Mouse (Mus musculus): ENCODE results near the gene Zfp541. TPM values are rescaled to one million over a fixed set of nuclear protein-coding genes. Genes with fewer than 3 reads are reported as not detected.
A peak's percentile ranks its signal among the peaks of the same experiment; 100 is the strongest.

The Zfp541 gene
- total and polyA plus RNA-seq, 3 experiments, result 0.01 TPM; not detected in 2

GRCm38 (mm10) chr7:16098021-16099017, 36.7 kb downstream of the Zfp541 start, which contains the start of gene Napa:
TSS of gene Napa (plus strand) at chr7:16098458.
- TF ChIP-seq RAD21 (IDR thresholded peaks at IDR 0.05; ENCODE audit: low read depth, low read length), result peak; percentile 48
- TF ChIP-seq ZC3H11A (IDR thresholded peaks at IDR 0.05; ENCODE audit: low read depth, low read length), result peak; percentile 42
- TF ChIP-seq NELFE (IDR thresholded peaks at IDR 0.05; ENCODE audit: low read depth, low read length), result peak; percentile 83
- TF ChIP-seq POLR2A (IDR thresholded peaks at IDR 0.05; ENCODE audit: control insufficient read depth in 1 of 2, insufficient read depth in 1 of 2, low read depth in 1 of 2, low read length in 2 of 2, poor library complexity in 1 of 2), result peak; percentile 89 to 98
- TF ChIP-seq BHLHE40 (IDR thresholded peaks at IDR 0.05; ENCODE audit: borderline replicate concordance, low read depth, low read length), result peak; percentile 98
- no peak for TF ChIP-seq POLR2AphosphoS5 (IDR thresholded peaks at IDR 0.05; ENCODE audit: borderline replicate concordance, low read depth, low read length)
- TF ChIP-seq NRF1 (IDR thresholded peaks at IDR 0.05; ENCODE audit: insufficient read depth, low read depth, low read length, poor library complexity, severe bottlenecking), result no peak; the same call in 1 of the 2 replicates
- TF ChIP-seq ZMIZ1 (IDR thresholded peaks at IDR 0.05; ENCODE audit: low read depth, low read length), result peak; percentile 61; the same call in 1 of the 2 replicates
- TF ChIP-seq ETS1 (IDR thresholded peaks at IDR 0.05; ENCODE audit: low read depth, low read length), result peak; percentile 93
- peak; percentile 98 for TF ChIP-seq MAZ (IDR thresholded peaks at IDR 0.05; ENCODE audit: low read depth, low read length)
- TF ChIP-seq CHD2 (IDR thresholded peaks at IDR 0.05; ENCODE audit: low read length), result peak; percentile 79
- peak; percentile 60; the same call in 1 of the 2 replicates for TF ChIP-seq TBP (IDR thresholded peaks at IDR 0.05; ENCODE audit: low read depth, low read length)
- TF ChIP-seq POLR2AphosphoS2 (IDR thresholded peaks at IDR 0.05; ENCODE audit: low read length), result peak; percentile 73; the same call in 1 of the 2 replicates
- no peak for TF ChIP-seq CHD1 (IDR thresholded peaks at IDR 0.05; ENCODE audit: low read depth, low read length)
- peak; percentile 96 for TF ChIP-seq ELF1 (IDR thresholded peaks at IDR 0.05; ENCODE audit: low read depth, low read length)
- TF ChIP-seq MEF2A (IDR thresholded peaks at IDR 0.05; ENCODE audit: extremely low read depth, insufficient replicate concordance, low read depth, low read length, poor library complexity, severe bottlenecking), result no peak
- peak; percentile 84 for TF ChIP-seq KAT2A (conservative IDR thresholded peaks at IDR 0.05; ENCODE audit: low read depth, low read length)
- no peak for TF ChIP-seq TAL1 (IDR thresholded peaks at IDR 0.05; ENCODE audit: low read length)
- peak; percentile 74 to 95; a peak in 3 of 4 replicates for TF ChIP-seq USF2 (IDR thresholded peaks at IDR 0.05; ENCODE audit: borderline replicate concordance in 1 of 2, insufficient read depth in 1 of 2, low read depth in 1 of 2, low read length in 2 of 2)
- TF ChIP-seq SIN3A (IDR thresholded peaks at IDR 0.05; ENCODE audit: low read length), result peak; percentile 94
- TF ChIP-seq SMC3 (IDR thresholded peaks at IDR 0.05; ENCODE audit: low read depth, low read length), result peak; percentile 78
- TF ChIP-seq MAX (IDR thresholded peaks at IDR 0.05; ENCODE audit: low read length), result peak; percentile 95
- TF ChIP-seq EP300 (IDR thresholded peaks at IDR 0.05; ENCODE audit: low read depth in 1 of 2, low read length in 2 of 2), result 0 out of 4 replicates have a peak, but pooled peaks of 1 of the 2 experiments have one; percentile 7
- TF ChIP-seq HCFC1 (IDR thresholded peaks at IDR 0.05; ENCODE audit: low read depth, low read length), result peak; percentile 93
- TF ChIP-seq ZNF384 (IDR thresholded peaks at IDR 0.05; ENCODE audit: low read depth, low read length), result peak; percentile 79
- TF ChIP-seq CTCF (IDR thresholded peaks at IDR 0.05 in 2 of 3, conservative IDR thresholded peaks at IDR 0.05 in 1 of 3; ENCODE audit: control insufficient read depth in 1 of 3, insufficient read depth in 1 of 3, low read depth in 2 of 3, low read length in 3 of 3, poor library complexity in 1 of 3, severe bottlenecking in 1 of 3), result peak; percentile 10 to 72 (median 57); a peak in 4 of 6 replicates
- peak; percentile 21; the same call in 1 of the 2 replicates for TF ChIP-seq TCF12 (IDR thresholded peaks at IDR 0.05; ENCODE audit: low read depth, low read length)
- no peak for TF ChIP-seq ZKSCAN1 (IDR thresholded peaks at IDR 0.05; ENCODE audit: low read depth, low read length)
- TF ChIP-seq USF1 (IDR thresholded peaks at IDR 0.05; ENCODE audit: low read depth, low read length), result peak; percentile 96
- no peak; the same call in none of the 2 replicates for TF ChIP-seq MXI1 (IDR thresholded peaks at IDR 0.05; ENCODE audit: low read depth, low read length)
- peak; percentile 82; the same call in 1 of the 2 replicates for TF ChIP-seq GABPA (IDR thresholded peaks at IDR 0.05; ENCODE audit: low read depth, low read length)
- no peak for TF ChIP-seq RCOR1 (IDR thresholded peaks at IDR 0.05; ENCODE audit: low read depth, low read length)
- no peak for TF ChIP-seq MYB (IDR thresholded peaks at IDR 0.05; ENCODE audit: low read depth, low read length)
- 0 out of 4 replicates have a peak, but pooled peaks cover 2 to 5% of the 10 kb centered on the region in 2 experiments for H3K27me3 ChIP-seq (ENCODE audit: control insufficient read depth in 1 of 2, insufficient read depth in 2 of 2, low read length in 2 of 2)

More at GRCm38 (mm10) chr7:16098021-16099017, 36.7 kb downstream of the Zfp541 start, which contains the start of gene Napa:
- Histone ChIP-seq H3K9me3 (replicated peaks; ENCODE audit: insufficient read depth, low read length) (no peaks in the 10 kb centered on the region), H3K4me3 (ENCODE audit: control insufficient read depth in 1 of 2, insufficient read depth in 1 of 2, low read depth in 2 of 2, low read length in 2 of 2) (peak within 1 kb of the TSS; percentile 87 to 93), H3K79me2 (ENCODE audit: control insufficient read depth, insufficient read depth, low read length, poor library complexity) (peaks cover 38% of the 10 kb centered on the region), H3K4me1 (ENCODE audit: control insufficient read depth in 1 of 2, insufficient read depth in 2 of 2, low read length in 2 of 2) (peaks cover 0 to 15% of the 10 kb centered on the region in 2 experiments; a peak in 1 of 4 replicates), H3K9ac (ENCODE audit: control insufficient read depth, low read depth, low read length, poor library complexity, severe bottlenecking) (peak within 1 kb of the TSS; percentile 84), H3K27ac (ENCODE audit: control insufficient read depth, low read depth, low read length) (peak within 1 kb of the TSS; percentile 65), H3K36me3 (ENCODE audit: control insufficient read depth in 1 of 2, insufficient read depth in 2 of 2, low read length in 2 of 2) (peaks cover 0 to 12% of the 10 kb centered on the region in 2 experiments; a peak in 2 of 4 replicates)
- peak; percentile 99 for DNase-seq (ENCODE audit: low read depth, low spot score)
